Mouse (Mus musculus) kidney, embryonic 16.5 days (tissue): ENCODE data around the gene Oosp3. TPM values are rescaled to one million over a fixed set of nuclear protein-coding genes. Genes with fewer than 3 reads are reported as not detected.

Source experiments
- ATAC-seq: fragments of 200-750 bp; cut with Nextera tagmentation; 2 replicates; pipeline ENCODE4 v1.8.0; 2017; ENCODE audit warnings: moderate TSS enrichment; ENCODE audit not compliant: low FRiP score, low TSS enrichment
- H3K27ac ChIP-seq: fragments of 300-500 bp; sonication (generic); 2 replicates; pipeline ENCODE4 v1.5.1; 2014; ENCODE audit warnings: low read length
- H3K27me3 ChIP-seq: fragments of 300-500 bp; sonication (generic); 2 replicates; pipeline ENCODE4 v1.6.1; 2014; ENCODE audit warnings: low read length, control low read depth, mixed read lengths; ENCODE audit not compliant: insufficient read depth
- H3K36me3 ChIP-seq: fragments of 300-500 bp; sonication (generic); 2 replicates; pipeline ENCODE4 v1.6.1; 2014; ENCODE audit warnings: low read length, control low read depth, mixed read lengths; ENCODE audit not compliant: insufficient read depth
- H3K4me1 ChIP-seq: fragments of 300-500 bp; sonication (generic); 2 replicates; pipeline ENCODE4 v1.6.1; 2014; ENCODE audit warnings: low read length, control low read depth, mixed read lengths; ENCODE audit not compliant: insufficient read depth
- H3K4me2 ChIP-seq: fragments of 300-500 bp; sonication (generic); replicated peaks from 2 replicates; pipeline ENCODE4 v1.6.1; 2014; ENCODE audit warnings: low read depth, low read length
- H3K4me3 ChIP-seq: fragments of 300-500 bp; sonication (generic); 2 replicates; pipeline ENCODE4 v1.5.1; 2014; ENCODE audit warnings: mild to moderate bottlenecking, low read length
- H3K9ac ChIP-seq: fragments of 300-500 bp; sonication (generic); replicated peaks from 2 replicates; pipeline ENCODE4 v1.6.1; 2014; ENCODE audit warnings: low read length
- H3K9me3 ChIP-seq: fragments of 300-500 bp; sonication (generic); 2 replicates; pipeline ENCODE4 v1.6.1; 2016; ENCODE audit warnings: low read length, control low read depth
- WGBS: fragments of 180-500 bp; shearing (Covaris S2); extraction: QIAGEN DNeasy Blood & Tissue Kit; methylation state at CpG from one replicate; pipeline ENCODE4 v1.1.7; 2014; 5-methylcytosine and 5-hydroxymethylcytosine counted together
- polyA plus RNA-seq: library from polyadenylated mRNA; unstranded; fragments of >200 nt; fragmentation: Nextera tagmentation; extraction: Ambion mirVana; gene quantifications from 2 replicates; pipeline ENCODE4 v1.2.1, GENCODE M21; 2015

The Oosp3 gene
- polyA plus RNA-seq, 1 experiment from 2014 or later, result not detected

- WGBS, result 86% methylated on average over 2 of the region's 2 CpGs
- Histone ChIP-seq H3K27ac (no peak overlapping the region), H3K9me3 (no peaks in the 10 kb centered on the region), H3K27me3 (no peaks in the 10 kb centered on the region), H3K4me2 (no peak overlapping the region), H3K4me1 (no peaks in the 10 kb centered on the region), H3K4me3 (no peak overlapping the region), H3K36me3 (no peaks in the 10 kb centered on the region), H3K9ac (no peak overlapping the region)
- no peak for ATAC-seq
Observed at GRCm38 (mm10) chr19:11723870-11724269, 27.0 kb downstream of the Oosp3 start.

- Histone ChIP-seq H3K9ac (no peak overlapping the region), H3K36me3 (no peaks in the 10 kb centered on the region), H3K4me2 (no peak overlapping the region), H3K27me3 (no peaks in the 10 kb centered on the region), H3K4me1 (no peaks in the 10 kb centered on the region), H3K9me3 (no peaks in the 10 kb centered on the region), H3K4me3 (no peak overlapping the region), H3K27ac (no peak overlapping the region)
- 80% methylated on average over 6 of the region's 6 CpGs for WGBS
- ATAC-seq, result no peak
Observed at GRCm38 (mm10) chr19:11724275-11724674, 27.4 kb downstream of the Oosp3 start.

- Histone ChIP-seq H3K4me1 (no peaks in the 10 kb centered on the region), H3K9me3 (no peaks in the 10 kb centered on the region), H3K36me3 (no peaks in the 10 kb centered on the region), H3K9ac (no peak overlapping the region), H3K4me3 (no peak overlapping the region), H3K4me2 (no peak overlapping the region), H3K27ac (no peak overlapping the region), H3K27me3 (no peaks in the 10 kb centered on the region)
- no peak for ATAC-seq
- WGBS, result 80% methylated on average over 2 of the region's 2 CpGs
Observed at GRCm38 (mm10) chr19:11725915-11726314, 29.1 kb downstream of the Oosp3 start.

GRCm38 (mm10) chr19:11727304-11727703 lies 30.4 kb downstream of the Oosp3 start:
- no peak overlapping the region for H3K27ac ChIP-seq
- H3K4me2 ChIP-seq, result no peak overlapping the region
- ATAC-seq, result no peak
- no peak overlapping the region for H3K9ac ChIP-seq
- 89% methylated on average over 5 of the region's 5 CpGs for whole genome bisulfite sequencing
- no peaks in the 10 kb centered on the region for H3K9me3 ChIP-seq
- H3K27me3 ChIP-seq, result no peaks in the 10 kb centered on the region
- no peaks in the 10 kb centered on the region for H3K4me1 ChIP-seq
- H3K4me3 ChIP-seq, result no peak overlapping the region
- no peaks in the 10 kb centered on the region for H3K36me3 ChIP-seq

- Histone ChIP-seq H3K4me1 (no peaks in the 10 kb centered on the region), H3K4me3 (no peak overlapping the region), H3K27ac (no peak overlapping the region), H3K9me3 (no peaks in the 10 kb centered on the region), H3K36me3 (no peaks in the 10 kb centered on the region), H3K4me2 (no peak overlapping the region), H3K9ac (no peak overlapping the region), H3K27me3 (no peaks in the 10 kb centered on the region)
- ATAC-seq, result no peak
- 72% methylated on average over 1 of the region's 1 CpGs for WGBS
Observed at GRCm38 (mm10) chr19:11730278-11730677, 33.4 kb downstream of the Oosp3 start.

GRCm38 (mm10) chr19:11736455-11736854 lies 39.6 kb downstream of the Oosp3 start:
- no peaks in the 10 kb centered on the region for H3K9me3 ChIP-seq
- no peaks in the 10 kb centered on the region for H3K27me3 ChIP-seq
- no peak overlapping the region for H3K9ac ChIP-seq
- H3K36me3 ChIP-seq, result no peaks in the 10 kb centered on the region
- H3K27ac ChIP-seq, result no peak overlapping the region
- WGBS, result 39% methylated on average over 1 of the region's 1 CpGs
- H3K4me2 ChIP-seq, result no peak overlapping the region
- no peaks in the 10 kb centered on the region for H3K4me1 ChIP-seq
- H3K4me3 ChIP-seq, result no peak overlapping the region
- ATAC-seq, result no peak

GRCm38 (mm10) chr19:11745680-11746079 lies 48.8 kb downstream of the Oosp3 start:
- Histone ChIP-seq H3K9ac (no peak overlapping the region), H3K4me2 (no peak overlapping the region), H3K4me1 (no peaks in the 10 kb centered on the region), H3K27me3 (no peaks in the 10 kb centered on the region), H3K36me3 (no peaks in the 10 kb centered on the region), H3K27ac (no peak overlapping the region), H3K4me3 (no peak overlapping the region), H3K9me3 (no peaks in the 10 kb centered on the region)
- no peak for ATAC-seq

- ATAC-seq, result no peak
- Histone ChIP-seq H3K27ac (no peak within 1 kb of the TSS), H3K4me2 (no peak within 1 kb of the TSS), H3K9me3 (no peaks in the 10 kb centered on the region), H3K4me1 (no peaks in the 10 kb centered on the region), H3K9ac (no peak within 1 kb of the TSS), H3K36me3 (no peaks in the 10 kb centered on the region), H3K27me3 (no peaks in the 10 kb centered on the region), H3K4me3 (no peak within 1 kb of the TSS)
- WGBS, result 81% methylated on average over 2 of the region's 2 CpGs
Observed at GRCm38 (mm10) chr19:11747298-11747697, 50.4 kb downstream of the Oosp3 start, which contains the start of gene Gif. Gif (plus strand) TSS chr19:11747554.

Other genes starting within 250 kb of the Oosp3 start
- gene Ms4a6c, start 227.7 kb upstream of the Oosp3 start, polyA plus RNA-seq, result 4.6 and 5.3 TPM in 2 replicates
- gene Gm8369, start 211.1 kb upstream of the Oosp3 start, polyA plus RNA-seq, result not detected in 2 replicates
- 3.2 and 4.1 TPM in 2 replicates for gene Ms4a6b, start 180.5 kb upstream of the Oosp3 start, polyA plus RNA-seq
- gene Ms4a4d, start 160.3 kb upstream of the Oosp3 start, polyA plus RNA-seq, result 0.17 and 0.19 TPM in 2 replicates
- 1.7 and 2.6 TPM in 2 replicates for gene Ms4a6d, start 92.2 kb upstream of the Oosp3 start, polyA plus RNA-seq
- gene Ms4a2, start 73.3 kb upstream of the Oosp3 start, polyA plus RNA-seq, result 2.6 and 3.0 TPM in 2 replicates
- not detected in 2 replicates for gene Ms4a3, start 56.2 kb upstream of the Oosp3 start, polyA plus RNA-seq
- not detected in 2 replicates for gene Oosp2, start 36.5 kb upstream of the Oosp3 start, polyA plus RNA-seq
- not detected in 2 replicates for gene Oosp1, start 5.9 kb upstream of the Oosp3 start, polyA plus RNA-seq
- not detected in 2 replicates for gene Gif, start 50.5 kb downstream of the Oosp3 start, polyA plus RNA-seq
- 49.2 and 54.4 TPM in 2 replicates for gene Mrpl16, start 73.3 kb downstream of the Oosp3 start, polyA plus RNA-seq
- 25.5 and 26.5 TPM in 2 replicates for gene Stx3, start 122.3 kb downstream of the Oosp3 start, polyA plus RNA-seq
- gene Olfr1417, start 142.2 kb downstream of the Oosp3 start, polyA plus RNA-seq, result 0.16 TPM in 1 of 2 replicates, not detected in the other
- not detected in 2 replicates for gene Olfr1418, start 164.0 kb downstream of the Oosp3 start, polyA plus RNA-seq
- not detected in 2 replicates for gene Olfr1419, start 178.1 kb downstream of the Oosp3 start, polyA plus RNA-seq
- gene Olfr1420, start 189.5 kb downstream of the Oosp3 start, polyA plus RNA-seq, result not detected in 2 replicates
- gene Patl1, start 215.3 kb downstream of the Oosp3 start, polyA plus RNA-seq, result 20.0 and 22.5 TPM in 2 replicates